Mouse (Mus musculus) midbrain, postnatal 0 days (tissue): Measurements from ENCODE around the gene Irs2. TPM values are rescaled to one million over a fixed set of nuclear protein-coding genes. Genes with fewer than 3 reads are reported as not detected.

Experiments used
- ATAC-seq: fragments of 200-750 bp; cut with Nextera tagmentation; 2 replicates; pipeline ENCODE4 v1.8.0; 2017; ENCODE audit warnings: moderate number of reproducible peaks, mild to moderate bottlenecking, moderate TSS enrichment, moderate library complexity; ENCODE audit not compliant: low FRiP score
- DNase-seq: peaks from one replicate; pipeline ENCODE4 v3.0.0-alpha.2; 2015; ENCODE audit warnings: low spot score
- H3K27ac ChIP-seq: fragments of 300-500 bp; sonication (generic); 2 replicates; pipeline ENCODE4 v1.5.1; 2014; ENCODE audit warnings: low read depth, mild to moderate bottlenecking, low read length, mixed read lengths
- H3K27me3 ChIP-seq: fragments of 300-500 bp; sonication (generic); 2 replicates; pipeline ENCODE4 v1.6.1; 2014; ENCODE audit warnings: low read length, control low read depth, mixed read lengths; ENCODE audit not compliant: insufficient read depth
- H3K36me3 ChIP-seq: fragments of 300-500 bp; sonication (generic); 2 replicates; pipeline ENCODE4 v1.6.1; 2014; ENCODE audit warnings: low read length, control low read depth, mixed read lengths; ENCODE audit not compliant: insufficient read depth
- H3K4me1 ChIP-seq: fragments of 300-500 bp; sonication (generic); 2 replicates; pipeline ENCODE4 v1.6.1; 2014; ENCODE audit warnings: mild to moderate bottlenecking, control low read depth, antibody characterized with exemption, low read length, mixed read lengths; ENCODE audit not compliant: insufficient read depth
- H3K4me2 ChIP-seq: fragments of 300-500 bp; sonication (generic); 2 replicates; pipeline ENCODE4 v1.6.1; 2014; ENCODE audit warnings: low read depth, mild to moderate bottlenecking, low read length, mixed read lengths; ENCODE audit not compliant: poor library complexity, severe bottlenecking
- H3K4me3 ChIP-seq: fragments of 300-500 bp; sonication (generic); 2 replicates; pipeline ENCODE4 v1.5.1; 2014; ENCODE audit warnings: low read depth, mild to moderate bottlenecking, low read length, moderate library complexity
- H3K9ac ChIP-seq: fragments of 300-500 bp; sonication (generic); replicated peaks from 2 replicates; pipeline ENCODE4 v1.6.1; 2014; ENCODE audit warnings: mild to moderate bottlenecking, low read length, moderate library complexity, mixed read lengths; ENCODE audit not compliant: poor library complexity, severe bottlenecking
- H3K9me3 ChIP-seq: fragments of 300-500 bp; sonication (generic); 2 replicates; pipeline ENCODE4 v1.6.1; 2016; ENCODE audit warnings: low read length, control low read depth
- CTCF ChIP-seq: IDR thresholded peaks from 2 replicates; pipeline ENCODE4 v1.5.1; 2016; ENCODE audit warnings: antibody characterized with exemption, mild to moderate bottlenecking
- WGBS: fragments of 180-500 bp; shearing (Covaris S2); extraction: QIAGEN DNeasy Blood & Tissue Kit; methylation state at CpG from one replicate; pipeline ENCODE4 v1.1.7; 2014; 5-methylcytosine and 5-hydroxymethylcytosine counted together
- polyA plus RNA-seq: library from polyadenylated mRNA; unstranded; fragments of >200 nt; fragmentation: Nextera tagmentation; extraction: Ambion mirVana; gene quantifications from 2 replicates; pipeline ENCODE4 v1.2.1, GENCODE M21; 2015
- total RNA-seq: library from RNA; depleted of rRNA; stranded (reverse); fragments of >200 nt; gene quantifications from 2 replicates; pipeline ENCODE4 v1.2.3, GENCODE M21; 2014

The Irs2 gene
- total and polyA plus RNA-seq, 2 experiments from 2014 or later = 5.6 to 40.4 TPM

DNA sequence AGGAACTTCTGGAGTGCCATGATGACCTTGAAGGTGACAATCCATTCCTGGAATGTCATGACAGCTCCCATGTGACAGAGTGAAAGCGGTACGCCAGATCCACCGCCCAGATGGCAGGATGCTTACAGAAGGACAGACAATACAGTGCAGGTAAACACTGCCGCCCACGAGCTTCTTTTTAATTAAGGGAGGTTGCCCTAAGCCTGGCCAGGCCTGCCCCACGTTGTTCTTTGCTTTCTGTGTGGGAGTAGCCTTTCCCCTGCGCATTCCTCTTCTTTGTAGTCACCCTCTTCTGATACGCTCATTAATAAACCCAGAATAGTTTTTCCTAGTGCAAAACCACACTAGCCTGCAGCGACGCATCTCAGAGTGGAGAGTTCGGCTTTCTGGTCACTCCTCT, 36.4 kb upstream of the Irs2 start:
- Histone ChIP-seq H3K4me1 (0 out of 2 replicates have a peak, but pooled peaks cover 3% of the 10 kb centered on the region), H3K27me3 (no peaks in the 10 kb centered on the region), H3K9ac (no peak overlapping the region), H3K9me3 (no peaks in the 10 kb centered on the region), H3K4me3 (no peak overlapping the region), H3K36me3 (no peaks in the 10 kb centered on the region), H3K4me2 (no peak overlapping the region), H3K27ac (no peak overlapping the region)
- 72% methylated on average over 11 of the region's 11 CpGs for WGBS
- TF ChIP-seq CTCF = no peak
- no peak for ATAC-seq
- no peak for DNase-seq

GRCm38 (mm10) chr8:11043591-11043990, 35.3 kb upstream of the Irs2 start:
- no peak for ATAC-seq
- H3K9ac ChIP-seq = no peak overlapping the region
- H3K27ac ChIP-seq = no peak overlapping the region
- no peaks in the 10 kb centered on the region for H3K27me3 ChIP-seq
- no peak for DNase-seq
- no peak for TF ChIP-seq CTCF
- no peaks in the 10 kb centered on the region for H3K9me3 ChIP-seq
- H3K36me3 ChIP-seq = no peaks in the 10 kb centered on the region
- 79% methylated on average over 4 of the region's 4 CpGs for WGBS
- H3K4me1 ChIP-seq = 0 out of 2 replicates have a peak, but pooled peaks cover 3% of the 10 kb centered on the region
- H3K4me2 ChIP-seq = no peak overlapping the region
- H3K4me3 ChIP-seq = no peak overlapping the region

- 0 out of 2 replicates have a peak, but pooled peaks cover 3% of the 10 kb centered on the region for H3K4me1 ChIP-seq
- H3K9me3 ChIP-seq = no peaks in the 10 kb centered on the region
- no peak overlapping the region for H3K27ac ChIP-seq
- ATAC-seq (no peak), DNase-seq (no peak)
- WGBS = 40% methylated on average over 9 of the region's 9 CpGs
- H3K4me2 ChIP-seq = no peak overlapping the region
- H3K9ac ChIP-seq = no peak overlapping the region
- H3K27me3 ChIP-seq = no peaks in the 10 kb centered on the region
- no peaks in the 10 kb centered on the region for H3K36me3 ChIP-seq
- H3K4me3 ChIP-seq = no peak overlapping the region
- no peak for TF ChIP-seq CTCF
These were observed 34.8 kb upstream of the Irs2 start for GRCm38 (mm10) chr8:11042872-11043587.

DNA sequence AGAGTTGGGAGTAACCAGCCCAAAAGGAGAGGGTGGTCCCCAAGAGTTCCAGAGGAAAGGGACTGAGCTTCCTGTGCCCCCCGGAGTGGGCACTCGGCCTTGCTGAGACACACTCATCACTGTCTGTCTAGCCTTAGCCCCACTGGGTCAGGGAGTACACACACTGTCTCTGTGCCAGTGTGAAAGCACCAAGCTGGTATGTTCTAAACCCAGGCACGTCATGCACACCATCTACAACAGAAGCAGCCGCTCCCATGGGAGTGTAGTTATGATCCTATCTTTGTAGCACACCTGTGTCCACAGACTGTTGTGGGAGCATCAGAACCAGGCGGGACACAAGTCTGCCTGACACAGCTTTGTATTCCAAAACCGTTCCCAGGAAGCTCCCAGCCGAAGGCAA, 31.8 kb upstream of the Irs2 start:
- WGBS = 93% methylated on average over 7 of the region's 7 CpGs
- no peak for TF ChIP-seq CTCF
- Histone ChIP-seq H3K27ac (no peak overlapping the region), H3K9ac (no peak overlapping the region), H3K36me3 (no peaks in the 10 kb centered on the region), H3K27me3 (no peaks in the 10 kb centered on the region), H3K4me2 (no peak overlapping the region), H3K4me1 (0 out of 2 replicates have a peak, but pooled peaks cover 3% of the 10 kb centered on the region), H3K9me3 (no peaks in the 10 kb centered on the region), H3K4me3 (no peak overlapping the region)
- ATAC-seq (no peak), DNase-seq (no peak)

- 77% methylated on average over 5 of the region's 5 CpGs for WGBS
- Histone ChIP-seq H3K4me2 (no peak overlapping the region), H3K36me3 (no peaks in the 10 kb centered on the region), H3K9me3 (no peaks in the 10 kb centered on the region), H3K27me3 (no peaks in the 10 kb centered on the region), H3K4me1 (0 out of 2 replicates have a peak, but pooled peaks cover 3% of the 10 kb centered on the region), H3K27ac (no peak overlapping the region), H3K4me3 (no peak overlapping the region), H3K9ac (no peak overlapping the region)
- no peak for DNase-seq
- no peak for ATAC-seq
- no peak for TF ChIP-seq CTCF
These were observed 30.5 kb upstream of the Irs2 start for GRCm38 (mm10) chr8:11038788-11039187.

- H3K4me1 ChIP-seq = 0 out of 2 replicates have a peak, but pooled peaks cover 3% of the 10 kb centered on the region
- H3K9ac ChIP-seq = no peak overlapping the region
- DNase-seq (no peak), ATAC-seq (no peak)
- no peaks in the 10 kb centered on the region for H3K36me3 ChIP-seq
- H3K27me3 ChIP-seq = no peaks in the 10 kb centered on the region
- H3K9me3 ChIP-seq = no peaks in the 10 kb centered on the region
- no peak overlapping the region for H3K4me2 ChIP-seq
- 86% methylated on average over 5 of the region's 5 CpGs for WGBS
- TF ChIP-seq CTCF = no peak
- no peak overlapping the region for H3K4me3 ChIP-seq
- H3K27ac ChIP-seq = no peak overlapping the region
These were observed 30.1 kb upstream of the Irs2 start for GRCm38 (mm10) chr8:11038367-11038766.
